Mouse (Mus musculus) G1E (cell line): ENCODE measurements around the gene Ntf3. TPM values are rescaled to one million over a fixed set of nuclear protein-coding genes. Genes with fewer than 3 reads are reported as not detected.

Source experiments
- ATAC-seq: 2 replicates; pipeline ENCODE4 v1.8.0; 2016; ENCODE audit warnings: mild to moderate bottlenecking; ENCODE audit not compliant: insufficient number of reproducible peaks, poor library complexity, low FRiP score, severe bottlenecking; ENCODE audit errors: extremely low read depth
- DNase-seq: peaks from one replicate; pipeline ENCODE4 v3.0.0; 2012; ENCODE audit warnings: low spot score
- H3K27me3 ChIP-seq: 2 replicates; pipeline ENCODE4 v1.6.1; 2012; ENCODE audit warnings: mild to moderate bottlenecking, low read length, inconsistent platforms; ENCODE audit not compliant: insufficient read depth
- H3K36me3 ChIP-seq: replicated peaks from 2 replicates; pipeline ENCODE3; 2012; ENCODE audit warnings: mild to moderate bottlenecking, inconsistent platforms
- H3K4me1 ChIP-seq: 2 replicates; pipeline ENCODE4 v1.6.1; 2012; ENCODE audit warnings: low read depth, low read length, inconsistent platforms, mixed read lengths; ENCODE audit not compliant: insufficient read depth
- H3K4me3 ChIP-seq: 2 replicates; pipeline ENCODE4 v1.5.1; 2012; ENCODE audit warnings: low read depth, mild to moderate bottlenecking, inconsistent platforms, low read length, moderate library complexity, mixed read lengths
- H3K9me3 ChIP-seq: replicated peaks from 2 replicates; pipeline ENCODE4 v1.6.1; 2012; ENCODE audit warnings: inconsistent platforms
- CTCF ChIP-seq: IDR thresholded peaks from 2 replicates; pipeline ENCODE4 v1.5.1; 2012; ENCODE audit warnings: low read depth, low read length, inconsistent platforms, mixed read lengths
- GATA1 ChIP-seq: IDR thresholded peaks from 2 replicates; pipeline ENCODE4 v1.6.1; 2012; ENCODE audit warnings: borderline replicate concordance, low read length, inconsistent platforms, mixed read lengths
- GATA2 ChIP-seq: IDR thresholded peaks from 2 replicates; pipeline ENCODE4 v1.6.1; 2012; ENCODE audit warnings: low read depth, low read length, inconsistent platforms, borderline replicate concordance
- POLR2AphosphoS5 ChIP-seq: IDR thresholded peaks from 2 replicates; pipeline ENCODE4 v1.6.1; 2012; ENCODE audit warnings: low read depth, low read length, inconsistent platforms; ENCODE audit not compliant: insufficient replicate concordance
- TAL1 ChIP-seq: conservative IDR thresholded peaks from 2 replicates; pipeline ENCODE4 v1.6.1; 2012; ENCODE audit warnings: low read depth, low read length, inconsistent platforms, mixed read lengths
- polyA plus RNA-seq: library from polyadenylated mRNA; stranded (reverse); fragments of >175 nt; gene quantifications from 2 replicates; pipeline ENCODE4 v1.2.3, GENCODE M21; 2012
- total RNA-seq, 2 experiments: library from RNA; stranded (forward) in 1 of 2; stranded (reverse) in 1 of 2; fragments of 200-1000 nt in 1 of 2; fragments of >200 nt in 1 of 2; fragmentation: Nextera tagmentation in 1 of 2; gene quantifications; 2 replicates each; pipeline ENCODE4 v1.2.3; 2014 to 2017

Ntf3 gene
- total and polyA plus RNA-seq, 3 experiments: not detected

- TF ChIP-seq TAL1: no peak
- no peak for TF ChIP-seq POLR2AphosphoS5
- no peak for TF ChIP-seq GATA2
- TF ChIP-seq GATA1: no peak
- DNase-seq: no peak
- no peaks in the 10 kb centered on the region for H3K4me1 ChIP-seq
- no peaks in the 10 kb centered on the region for H3K27me3 ChIP-seq
- no peaks in the 10 kb centered on the region for H3K36me3 ChIP-seq
- H3K4me3 ChIP-seq: no peak overlapping the region
- ATAC-seq: no peak
- H3K9me3 ChIP-seq: peaks cover 70% of the 10 kb centered on the region
Measured at GRCm38 (mm10) chr6:126090063-126090462, 76.6 kb downstream of the Ntf3 start.

- H3K9me3 ChIP-seq: peaks cover 72% of the 10 kb centered on the region
- TF ChIP-seq GATA1: no peak
- TF ChIP-seq CTCF: no peak
- H3K36me3 ChIP-seq: no peaks in the 10 kb centered on the region
- ATAC-seq (no peak), DNase-seq (no peak)
- no peak overlapping the region for H3K4me3 ChIP-seq
- no peaks in the 10 kb centered on the region for H3K27me3 ChIP-seq
- no peaks in the 10 kb centered on the region for H3K4me1 ChIP-seq
Measured at GRCm38 (mm10) chr6:126088489-126089265, 78.0 kb downstream of the Ntf3 start.

GRCm38 (mm10) chr6:126086321-126086950, 80.3 kb downstream of the Ntf3 start:
- DNase-seq (no peak), ATAC-seq (no peak)
- no peaks in the 10 kb centered on the region for H3K27me3 ChIP-seq
- no peak for TF ChIP-seq GATA1
- TF ChIP-seq TAL1: no peak
- no peak for TF ChIP-seq POLR2AphosphoS5
- no peak for TF ChIP-seq CTCF
- no peak for TF ChIP-seq GATA2
- no peaks in the 10 kb centered on the region for H3K4me1 ChIP-seq
- peaks cover 80% of the 10 kb centered on the region for H3K9me3 ChIP-seq
- H3K36me3 ChIP-seq: no peaks in the 10 kb centered on the region
- H3K4me3 ChIP-seq: no peak overlapping the region

GRCm38 (mm10) chr6:126080531-126080930, 86.2 kb downstream of the Ntf3 start:
- no peak for ATAC-seq
- H3K4me1 ChIP-seq: no peaks in the 10 kb centered on the region
- no peak for DNase-seq
- no peaks in the 10 kb centered on the region for H3K27me3 ChIP-seq
- no peaks in the 10 kb centered on the region for H3K36me3 ChIP-seq
- no peak overlapping the region for H3K4me3 ChIP-seq
- peaks cover 68% of the 10 kb centered on the region for H3K9me3 ChIP-seq
- no peak for TF ChIP-seq POLR2AphosphoS5

GRCm38 (mm10) chr6:126057706-126058105, 109.0 kb downstream of the Ntf3 start:
- TF ChIP-seq POLR2AphosphoS5 (no peak), TAL1 (no peak), CTCF (no peak), GATA2 (no peak), GATA1 (no peak)
- ATAC-seq: no peak
- peaks cover 40% of the 10 kb centered on the region for H3K9me3 ChIP-seq
- no peaks in the 10 kb centered on the region for H3K27me3 ChIP-seq
- H3K4me1 ChIP-seq: no peaks in the 10 kb centered on the region
- DNase-seq: no peak
- no peak overlapping the region for H3K4me3 ChIP-seq
- no peaks in the 10 kb centered on the region for H3K36me3 ChIP-seq

- Histone ChIP-seq H3K27me3 (no peaks in the 10 kb centered on the region), H3K4me3 (no peak overlapping the region), H3K36me3 (no peaks in the 10 kb centered on the region), H3K9me3 (peaks cover 46% of the 10 kb centered on the region), H3K4me1 (no peaks in the 10 kb centered on the region)
- DNase-seq (no peak), ATAC-seq (no peak)
- TF ChIP-seq TAL1 (no peak), GATA1 (no peak), GATA2 (no peak), POLR2AphosphoS5 (no peak), CTCF (no peak)
Measured at GRCm38 (mm10) chr6:126053136-126053535, 113.6 kb downstream of the Ntf3 start.
